Mouse (Mus musculus) kidney, adult 9 months (tissue): ENCODE results near the gene Stk32c.

Experiments
- DNase-seq: peaks from one replicate; pipeline ENCODE4 v3.0.0; 2022

Stk32c gene

GRCm38 (mm10) chr7:139212754-139213745 lies at the start of gene Stk32c, which contains the start of gene Lrrc27:
Gene Stk32c (minus strand): TSS chr7:139213307.
Gene Lrrc27 (plus strand): TSS chr7:139212988.
- peak; percentile 99 for DNase-seq

GRCm38 (mm10) chr7:139257752-139258542 lies 44.8 kb upstream of the Stk32c start:
- peak; percentile 76 for DNase-seq

- DNase-seq, result no peak
Observed at GRCm38 (mm10) chr7:139254626-139255025, 41.5 kb upstream of the Stk32c start.

- DNase-seq, result no peak
Observed at GRCm38 (mm10) chr7:139253462-139253861, 40.4 kb upstream of the Stk32c start.

- DNase-seq, result no peak
Observed at GRCm38 (mm10) chr7:139252986-139253385, 39.9 kb upstream of the Stk32c start.

GRCm38 (mm10) chr7:139252566-139252965 lies 39.5 kb upstream of the Stk32c start:
- no peak for DNase-seq

- DNase-seq, result peak; percentile 69
Observed at GRCm38 (mm10) chr7:139251881-139252301, 38.8 kb upstream of the Stk32c start.

GRCm38 (mm10) chr7:139249406-139250210 lies 36.5 kb upstream of the Stk32c start:
- no peak for DNase-seq

- DNase-seq, result no peak
Observed at GRCm38 (mm10) chr7:139248615-139249405, 35.7 kb upstream of the Stk32c start.

GRCm38 (mm10) chr7:139247881-139248614 lies 34.9 kb upstream of the Stk32c start, which contains the start of gene Pwwp2b:
Gene Pwwp2b (plus strand): TSS chr7:139248482.
- DNase-seq, result peak; percentile 71

- DNase-seq, result peak; percentile 54
Observed at GRCm38 (mm10) chr7:139246931-139247880, 34.1 kb upstream of the Stk32c start.

GRCm38 (mm10) chr7:139246086-139246485 lies 33.0 kb upstream of the Stk32c start:
- DNase-seq, result no peak

- DNase-seq, result no peak
Observed at GRCm38 (mm10) chr7:139239432-139239831, 26.3 kb upstream of the Stk32c start.

GRCm38 (mm10) chr7:139235651-139236358 lies 22.7 kb upstream of the Stk32c start:
- no peak for DNase-seq

GRCm38 (mm10) chr7:139234426-139235188 lies 21.5 kb upstream of the Stk32c start:
- DNase-seq, result peak; percentile 58

- peak; percentile 88 for DNase-seq
Observed at GRCm38 (mm10) chr7:139233714-139234113, 20.6 kb upstream of the Stk32c start.

- no peak for DNase-seq
Observed at GRCm38 (mm10) chr7:139230241-139230640, 17.1 kb upstream of the Stk32c start.

GRCm38 (mm10) chr7:139229837-139230236 lies 16.7 kb upstream of the Stk32c start:
- DNase-seq, result no peak
